Mouse (Mus musculus) testis, adult 2 months (tissue): Measurements from ENCODE around the gene Tnfrsf13c.

Experiments
- CTCF ChIP-seq: fragments of 200-500 bp; IDR thresholded peaks from 2 replicates; pipeline ENCODE4 v1.5.1; 2012; ENCODE audit warnings: low read depth, mild to moderate bottlenecking, inconsistent platforms, low read length, moderate library complexity; ENCODE audit not compliant: control insufficient read depth, insufficient read depth, insufficient replicate concordance
- POLR2A ChIP-seq: fragments of 200-500 bp; IDR thresholded peaks from 2 replicates; pipeline ENCODE4 v1.6.1; 2012; ENCODE audit warnings: low read depth, mild to moderate bottlenecking, inconsistent platforms, low read length, moderate library complexity; ENCODE audit not compliant: control insufficient read depth

DNA sequence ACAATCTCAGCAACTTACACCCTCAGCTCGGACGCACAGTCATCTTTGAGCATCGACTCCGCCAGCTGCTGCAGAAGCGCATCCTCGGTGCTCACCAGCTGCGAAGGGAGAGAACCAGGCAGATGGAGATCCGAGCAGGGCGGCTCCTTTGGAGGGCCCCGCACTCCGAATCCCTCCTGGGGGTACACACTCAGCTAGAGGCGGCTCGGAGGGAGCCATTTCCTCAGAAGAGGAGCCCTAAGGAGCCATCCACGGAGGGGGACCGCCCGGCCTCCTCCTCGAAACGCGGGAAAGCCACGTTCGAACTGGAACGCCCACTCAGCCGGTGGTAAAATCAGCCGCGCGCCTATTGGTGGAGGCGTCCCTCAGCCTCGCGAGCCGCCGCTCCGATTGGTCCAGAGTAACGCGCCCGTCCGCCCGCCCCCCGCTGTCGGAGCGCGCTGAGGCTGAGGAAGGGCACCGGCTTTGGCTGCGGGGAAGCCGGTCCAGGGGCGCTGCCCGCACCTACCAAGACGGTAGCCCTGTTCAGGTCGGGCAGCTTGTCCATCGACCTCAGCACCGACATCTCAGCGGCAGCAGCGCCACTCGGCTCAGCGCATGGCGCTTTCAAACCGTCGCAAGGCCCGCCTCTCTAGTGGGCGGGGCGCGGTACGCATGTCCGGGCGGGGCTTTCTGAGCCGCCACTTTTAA lies 20.1 kb upstream of the Tnfrsf13c start, which contains the start of gene Cenpm:
- TF ChIP-seq CTCF (no peak), POLR2A (peak; percentile 59)
